Mouse (Mus musculus) stomach, embryonic 14.5 days (tissue): Measurements from ENCODE around the gene Abl1. TPM values are rescaled to one million over a fixed set of nuclear protein-coding genes. Genes with fewer than 3 reads are reported as not detected.

Experiments used
- ATAC-seq: fragments of 200-750 bp; cut with Nextera tagmentation; 2 replicates; pipeline ENCODE4 v1.8.0; 2017; ENCODE audit warnings: low read depth, moderate TSS enrichment; ENCODE audit not compliant: insufficient number of reproducible peaks, insufficient read depth, low FRiP score
- H3K27ac ChIP-seq: fragments of 300-500 bp; sonication (generic); 2 replicates; pipeline ENCODE4 v1.5.1; 2014; ENCODE audit warnings: mild to moderate bottlenecking, low read length, moderate library complexity, mixed read lengths
- H3K27me3 ChIP-seq: fragments of 300-500 bp; sonication (generic); 2 replicates; pipeline ENCODE4 v1.6.1; 2014; ENCODE audit warnings: low read length, control low read depth, mixed read lengths; ENCODE audit not compliant: control insufficient read depth, insufficient read depth
- H3K36me3 ChIP-seq: fragments of 300-500 bp; sonication (generic); 2 replicates; pipeline ENCODE4 v1.6.1; 2014; ENCODE audit warnings: mild to moderate bottlenecking, control low read depth, low read length, moderate library complexity, mixed read lengths; ENCODE audit not compliant: control insufficient read depth, insufficient read depth
- H3K4me1 ChIP-seq: fragments of 300-500 bp; sonication (generic); 2 replicates; pipeline ENCODE4 v1.6.1; 2014; ENCODE audit warnings: low read length, control low read depth, mixed read lengths; ENCODE audit not compliant: control insufficient read depth, insufficient read depth
- H3K4me2 ChIP-seq: fragments of 300-500 bp; sonication (generic); replicated peaks from 2 replicates; pipeline ENCODE4 v1.6.1; 2014; ENCODE audit warnings: low read depth, low read length, control low read depth
- H3K4me3 ChIP-seq: fragments of 300-500 bp; sonication (generic); 2 replicates; pipeline ENCODE4 v1.5.1; 2014; ENCODE audit warnings: low read depth, low read length, control low read depth
- H3K9ac ChIP-seq: fragments of 300-500 bp; sonication (generic); replicated peaks from 2 replicates; pipeline ENCODE4 v1.6.1; 2014; ENCODE audit warnings: low read depth, mild to moderate bottlenecking, control low read depth, low read length, moderate library complexity, mixed read lengths
- H3K9me3 ChIP-seq: fragments of 300-500 bp; sonication (generic); 2 replicates; pipeline ENCODE4 v1.6.1; 2016; ENCODE audit warnings: low read depth, low read length, control low read depth; ENCODE audit not compliant: control insufficient read depth
- WGBS: fragments of 180-500 bp; shearing (Covaris S2); extraction: QIAGEN DNeasy Blood & Tissue Kit; methylation state at CpG from one replicate; pipeline ENCODE4 v1.1.7; 2014; 5-methylcytosine and 5-hydroxymethylcytosine counted together
- polyA plus RNA-seq: library from polyadenylated mRNA; unstranded; fragments of >200 nt; fragmentation: Nextera tagmentation; extraction: Ambion mirVana; gene quantifications from 2 replicates; pipeline ENCODE4 v1.2.1, GENCODE M21; 2014

The Abl1 gene
- polyA plus RNA-seq: 44.0 and 46.4 TPM in 2 replicates

GRCm38 (mm10) chr2:31688074-31688925 is at the start of gene Abl1:
Gene Abl1 (plus strand): TSS chr2:31688376.
- peak; percentile 99 for ATAC-seq
- Histone ChIP-seq H3K27me3 (no peaks in the 10 kb centered on the region), H3K4me1 (peaks cover 8% of the 10 kb centered on the region; the same call in 1 of the 2 replicates), H3K27ac (peak within 1 kb of the TSS; percentile 90), H3K9me3 (no peaks in the 10 kb centered on the region), H3K9ac (peak within 1 kb of the TSS; percentile 82), H3K36me3 (no peaks in the 10 kb centered on the region), H3K4me2 (peak within 1 kb of the TSS; percentile 74), H3K4me3 (peak within 1 kb of the TSS; percentile 91)
- WGBS: under 1% methylated on average over 62 of the region's 64 CpGs

GRCm38 (mm10) chr2:31638581-31639465 is 49.4 kb upstream of the Abl1 start:
- WGBS: 1% methylated on average over 33 of the region's 34 CpGs
- no peaks in the 10 kb centered on the region for H3K9me3 ChIP-seq
- H3K4me1 ChIP-seq: peaks cover 6% of the 10 kb centered on the region
- H3K27me3 ChIP-seq: peaks cover 89% of the 10 kb centered on the region
- H3K4me3 ChIP-seq: no peak overlapping the region
- no peak overlapping the region for H3K27ac ChIP-seq
- H3K9ac ChIP-seq: no peak overlapping the region
- ATAC-seq: no peak
- H3K4me2 ChIP-seq: no peak overlapping the region
- H3K36me3 ChIP-seq: no peaks in the 10 kb centered on the region

- H3K4me1 ChIP-seq: peaks cover 6% of the 10 kb centered on the region
- no peak for ATAC-seq
- H3K9me3 ChIP-seq: no peaks in the 10 kb centered on the region
- under 1% methylated on average over 12 of the region's 13 CpGs for WGBS
- no peak overlapping the region for H3K4me3 ChIP-seq
- H3K36me3 ChIP-seq: no peaks in the 10 kb centered on the region
- no peak overlapping the region for H3K9ac ChIP-seq
- no peak overlapping the region for H3K27ac ChIP-seq
- H3K27me3 ChIP-seq: peaks cover 89% of the 10 kb centered on the region
- no peak overlapping the region for H3K4me2 ChIP-seq
These were observed 48.8 kb upstream of the Abl1 start for GRCm38 (mm10) chr2:31639466-31639760.

- H3K4me2 ChIP-seq: no peak within 1 kb of the TSS
- H3K27me3 ChIP-seq: peaks cover 89% of the 10 kb centered on the region
- H3K4me1 ChIP-seq: peaks cover 6% of the 10 kb centered on the region
- H3K9me3 ChIP-seq: no peaks in the 10 kb centered on the region
- H3K27ac ChIP-seq: no peak within 1 kb of the TSS
- no peak within 1 kb of the TSS; the same call in 1 of the 2 replicates for H3K4me3 ChIP-seq
- ATAC-seq: no peak
- H3K36me3 ChIP-seq: no peaks in the 10 kb centered on the region
- 1% methylated on average over 41 of the region's 41 CpGs for whole genome bisulfite sequencing
- no peak within 1 kb of the TSS for H3K9ac ChIP-seq
These were observed 48.1 kb upstream of the Abl1 start, which contains the start of gene Prdm12 for GRCm38 (mm10) chr2:31639901-31640608. Gene Prdm12 (plus strand): TSS chr2:31640037.

GRCm38 (mm10) chr2:31640609-31641507 is 47.3 kb upstream of the Abl1 start:
- H3K4me2 ChIP-seq: no peak overlapping the region
- peaks cover under 1% of the 10 kb centered on the region for H3K4me1 ChIP-seq
- H3K27ac ChIP-seq: no peak overlapping the region
- no peaks in the 10 kb centered on the region for H3K9me3 ChIP-seq
- H3K27me3 ChIP-seq: peaks cover 82% of the 10 kb centered on the region
- H3K4me3 ChIP-seq: no peak overlapping the region; the same call in 1 of the 2 replicates
- WGBS: under 1% methylated on average over 48 of the region's 48 CpGs
- no peak for ATAC-seq
- H3K9ac ChIP-seq: no peak overlapping the region
- H3K36me3 ChIP-seq: no peaks in the 10 kb centered on the region

- Histone ChIP-seq H3K36me3 (no peaks in the 10 kb centered on the region), H3K9ac (no peak overlapping the region), H3K4me3 (no peak overlapping the region), H3K27ac (no peak overlapping the region), H3K4me2 (no peak overlapping the region), H3K4me1 (no peaks in the 10 kb centered on the region; the same call in 1 of the 2 replicates), H3K27me3 (peaks cover 79% of the 10 kb centered on the region), H3K9me3 (no peaks in the 10 kb centered on the region)
- no peak for ATAC-seq
- 1% methylated on average over 11 of the region's 11 CpGs for WGBS
These were observed 46.7 kb upstream of the Abl1 start for GRCm38 (mm10) chr2:31641508-31641830.

- no peaks in the 10 kb centered on the region for H3K9me3 ChIP-seq
- ATAC-seq: no peak
- H3K4me2 ChIP-seq: no peak overlapping the region
- no peak overlapping the region for H3K4me3 ChIP-seq
- no peak overlapping the region for H3K9ac ChIP-seq
- H3K4me1 ChIP-seq: no peaks in the 10 kb centered on the region; the same call in 1 of the 2 replicates
- peaks cover 76% of the 10 kb centered on the region for H3K27me3 ChIP-seq
- WGBS: 5% methylated on average over 18 of the region's 18 CpGs
- H3K27ac ChIP-seq: no peak overlapping the region
- H3K36me3 ChIP-seq: no peaks in the 10 kb centered on the region
These were observed 46.2 kb upstream of the Abl1 start for GRCm38 (mm10) chr2:31641929-31642328.
